ENCODE assay signal across 9 mouse cellular contexts in the genomic region with DNA sequence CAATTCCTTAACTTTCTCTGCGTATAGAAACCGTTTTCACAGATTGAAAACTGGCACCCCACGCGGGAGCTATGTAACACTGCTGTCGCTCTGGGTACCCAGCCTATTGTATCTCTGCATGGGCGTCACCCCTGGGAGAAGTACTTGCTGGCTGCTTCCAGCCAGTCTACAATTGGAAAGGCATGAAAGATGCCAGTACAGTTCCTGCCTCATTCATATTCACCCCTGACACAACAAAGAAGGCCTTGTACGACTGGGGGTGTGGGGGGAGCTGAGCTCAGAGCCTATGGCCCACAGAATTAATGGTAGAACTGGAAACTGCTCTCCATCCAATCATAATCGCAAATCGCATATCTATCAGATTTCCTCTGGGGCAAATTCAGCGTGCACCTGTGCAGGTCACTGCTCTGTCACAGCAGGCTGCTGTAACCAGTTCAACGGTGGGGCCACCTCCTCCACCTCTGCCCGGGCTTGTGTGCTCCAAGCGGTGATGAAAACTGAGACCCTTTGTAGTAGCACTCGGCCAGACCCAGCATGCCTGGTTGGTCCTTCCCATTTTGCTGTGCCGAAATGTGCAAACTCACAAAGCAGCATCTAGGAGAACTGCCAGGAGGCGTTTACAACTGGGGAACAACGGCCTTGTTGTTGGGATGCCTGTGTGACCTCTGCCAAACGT. TPM values are rescaled to one million over a fixed set of nuclear protein-coding genes. Genes with fewer than 3 reads are reported as not detected.
A peak's percentile ranks its signal among the peaks of the same experiment; 100 is the strongest.
DNase-seq lines count a peak whose midpoint lies in the region; TF ChIP-seq lines count a peak whose summit lies in the region.
"Had no signal": no experiment of that assay in that cellular context is flagged by ENCODE, and none has a peak within 500 bp of the region (broad histone marks: within the 10 kb centered on the region; RNA-seq: fewer than 3 reads in every experiment).

No protein-coding gene starts in this region.

- H3K4me1 ChIP-seq in heart, adult 2 months (ENCODE audit: control insufficient read depth, insufficient read depth, low read length) = no peaks in the 10 kb centered on the region
- H3K4me1 ChIP-seq: heart, embryonic 13.5 days had no signal

- TF ChIP-seq EP300 in heart, adult 2 months (IDR thresholded peaks at IDR 0.05; ENCODE audit: insufficient read depth, low read depth, low read length) = no peak

- DNase-seq in gastrocnemius, adult 2 months = no peak
- no peak for DNase-seq in gastrocnemius, adult 18-20 months (ENCODE audit: low spot score)
- peak; percentile 59 to 67 for DNase-seq in frontal cortex, adult 2 months (ENCODE audit: extremely low spot score in 1 of 2, low spot score in 1 of 2)
- DNase-seq in left cerebral cortex, adult 8-10 months (ENCODE audit: low spot score in 2 of 2) = peak; percentile 14 to 74
- peak; percentile 80 to 85 for DNase-seq in right cerebral cortex, postnatal 10 days (ENCODE audit: low spot score in 2 of 2)
- no peak for DNase-seq in heart, adult 2 months
- no peak for DNase-seq in thymus, postnatal 25 days
- no peak for DNase-seq in yolk sac, embryonic 10.5 days (ENCODE audit: low spot score)

- intact Hi-C loops in gastrocnemius, adult 2 months (cut with DNase I) = no loop called here
- intact Hi-C loops in heart, adult 2 months (cut with DNase I) = no loop called here

- 0 out of 2 replicates have a peak overlapping the region, but pooled peaks have one; percentile 28 for H3K27ac ChIP-seq in gastrocnemius, adult 2 months
- no peak overlapping the region for H3K27ac ChIP-seq in heart, adult 2 months
- H3K27ac ChIP-seq: heart, embryonic 13.5 days had no signal

- WGBS in heart, adult 2 months = 82% methylated on average over 18 of the region's 18 CpGs

- no peaks in the 10 kb centered on the region for H3K36me3 ChIP-seq in heart, adult 2 months (ENCODE audit: control insufficient read depth, insufficient read depth, low read length)

- H3K27me3 ChIP-seq in heart, adult 2 months (ENCODE audit: control insufficient read depth, insufficient read depth, low read length) = no peaks in the 10 kb centered on the region
- H3K27me3 ChIP-seq: heart, embryonic 13.5 days had no signal

- H3K79me2 ChIP-seq in heart, adult 2 months (replicated peaks; ENCODE audit: control insufficient read depth, insufficient read depth, low read length) = no peaks in the 10 kb centered on the region

- TF ChIP-seq CTCF in gastrocnemius, adult 2 months (IDR thresholded peaks at IDR 0.05) = no peak
- TF ChIP-seq CTCF in heart, adult 2 months (IDR thresholded peaks at IDR 0.05) = no peak

- H3K4me3 ChIP-seq in gastrocnemius, adult 2 months = no peak overlapping the region
- no peak overlapping the region for H3K4me3 ChIP-seq in heart, adult 2 months
- H3K4me3 ChIP-seq: heart, embryonic 13.5 days had no signal

- no peak for TF ChIP-seq POLR2A in heart, adult 2 months (IDR thresholded peaks at IDR 0.05; ENCODE audit: insufficient read depth, low read depth, low read length)

- no peak overlapping the region for H3K9ac ChIP-seq in heart, adult 2 months (ENCODE audit: low read depth, low read length)
- H3K9ac ChIP-seq: heart, embryonic 13.5 days had no signal

RNA-seq across cellular contexts. Expression of gene Psph, which starts 25.2 kb away (rescaled TPM):
- 10 to 100 TPM; 13.0 to 15.4 TPM for total RNA-seq in gastrocnemius, adult 2 months (2021)
- total RNA-seq in gastrocnemius, adult 18-20 months (2021) = 10 to 100 TPM; 13.2 to 14.4 TPM
- 18.9 and 25.2 TPM in 2 replicates for polyA plus RNA-seq in frontal cortex, adult 2 months (2012; rRNA removed)
- 10 to 100 TPM; 18.8 to 21.3 (median 19.6) TPM for total RNA-seq in left cerebral cortex, adult 8-10 months (2022)
- 1 to 10 TPM; 6.0 to 8.7 TPM for total RNA-seq in heart, adult 2 months (2021)
- 7.7 and 11.4 TPM in 2 replicates for polyA plus RNA-seq in heart, adult 2 months (2012; rRNA removed)

RNA-seq across cellular contexts. Expression of gene Nipsnap2, which starts 37.1 kb away (rescaled TPM):
- total RNA-seq in gastrocnemius, adult 2 months (2021) = 100 to 1,000 TPM; 500 to 681 TPM
- 100 to 1,000 TPM; 539 to 562 TPM for total RNA-seq in gastrocnemius, adult 18-20 months (2021)
- 118 and 124 TPM in 2 replicates for polyA plus RNA-seq in frontal cortex, adult 2 months (2012; rRNA removed)
- total RNA-seq in left cerebral cortex, adult 8-10 months (2022) = 10 to 100 TPM; 87.2 to 95.0 (median 91.5) TPM
- 100 to 1,000 TPM; 785 to 948 TPM for total RNA-seq in heart, adult 2 months (2021)
- polyA plus RNA-seq in heart, adult 2 months (2012; rRNA removed) = 462 and 670 TPM in 2 replicates

RNA-seq across cellular contexts. Expression of gene Mrps17, which starts 46.7 kb away (rescaled TPM):
- total RNA-seq in gastrocnemius, adult 2 months (2021) = 10 to 100 TPM; 57.6 to 63.1 TPM
- 10 to 100 TPM; 58.3 to 61.5 TPM for total RNA-seq in gastrocnemius, adult 18-20 months (2021)
- 104 and 105 TPM in 2 replicates for polyA plus RNA-seq in frontal cortex, adult 2 months (2012; rRNA removed)
- 10 to 100 TPM; 73.7 to 91.9 (median 81.3) TPM for total RNA-seq in left cerebral cortex, adult 8-10 months (2022)
- 10 to 100 TPM; 76.8 to 86.4 TPM for total RNA-seq in heart, adult 2 months (2021)
- polyA plus RNA-seq in heart, adult 2 months (2012; rRNA removed) = 107 and 130 TPM in 2 replicates

RNA-seq across cellular contexts. Expression of gene Sept14, which starts 53.7 kb away (rescaled TPM):
- not detected for total RNA-seq in gastrocnemius, adult 2 months (2021)
- total RNA-seq in gastrocnemius, adult 18-20 months (2021) = not detected
- 0.08 TPM in 1 of 2 replicates, not detected in the other for polyA plus RNA-seq in frontal cortex, adult 2 months (2012; rRNA removed)
- not detected for total RNA-seq in left cerebral cortex, adult 8-10 months (2022)
- not detected for total RNA-seq in heart, adult 2 months (2021)
- polyA plus RNA-seq in heart, adult 2 months (2012; rRNA removed) = not detected in 2 replicates
- polyA plus RNA-seq: heart, embryonic 13.5 days had no signal

Comparison
In these comparisons a context has a peak if more than half of its experiments do, and no peak if none do; other contexts are left out.
1. DNase-seq: peak in frontal cortex, adult 2 months (2 of 2), left cerebral cortex, adult 8-10 months (2 of 2) and right cerebral cortex, postnatal 10 days (2 of 2); none in gastrocnemius, adult 2 months (single experiment), gastrocnemius, adult 18-20 months (single experiment), heart, adult 2 months (0 of 2), thymus, postnatal 25 days (single experiment) and yolk sac, embryonic 10.5 days (single experiment).
2. RNA of gene Nipsnap2, which starts 37.1 kb away (total RNA-seq): 785 to 948 TPM in heart, adult 2 months, 500 to 681 TPM in gastrocnemius, adult 2 months and 539 to 562 TPM in gastrocnemius, adult 18-20 months; 87.2 to 95.0 TPM in left cerebral cortex, adult 8-10 months; every median in the first group is over 4 times any median in the second.